Mouse (Mus musculus) brain, embryonic 14.5 days (tissue): ENCODE measurements around the gene Stard13.

Experiments used
- CTCF ChIP-seq: fragments of 200-500 bp; IDR thresholded peaks from 2 replicates; pipeline ENCODE4 v1.5.1; 2012; ENCODE audit warnings: inconsistent platforms, mild to moderate bottlenecking, moderate library complexity, borderline replicate concordance; ENCODE audit not compliant: insufficient read depth, insufficient read length; ENCODE audit errors: extremely low read depth
- POLR2A ChIP-seq: fragments of 200-500 bp; IDR thresholded peaks from 2 replicates; pipeline ENCODE4 v1.6.1; 2012; ENCODE audit warnings: mild to moderate bottlenecking, inconsistent platforms, borderline replicate concordance; ENCODE audit not compliant: poor library complexity, insufficient read depth, insufficient read length, severe bottlenecking; ENCODE audit errors: extremely low read depth

DNA sequence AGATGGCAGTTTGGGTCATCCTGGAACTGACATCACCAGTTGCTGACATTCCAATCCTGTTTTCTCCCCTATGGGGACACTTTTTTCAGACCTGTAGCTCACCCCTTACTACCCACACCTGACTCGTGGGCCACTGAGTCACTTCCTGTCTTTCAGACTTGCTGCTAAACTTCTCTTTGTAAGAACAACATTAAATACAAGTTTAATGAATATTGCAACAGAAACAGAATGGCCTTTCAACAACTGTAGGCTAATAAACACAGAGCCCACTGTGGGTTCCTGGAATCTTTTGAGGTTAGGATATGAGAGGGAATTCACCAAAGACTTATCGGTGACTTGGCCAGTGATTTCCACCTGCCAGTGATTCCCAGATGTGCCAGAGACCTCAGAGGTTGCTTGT is 123.8 kb downstream of the Stard13 start:
- no peak for TF ChIP-seq CTCF
- no peak for TF ChIP-seq POLR2A
